Comparison of ENCODE assay signal across 17 mouse cellular contexts in the genomic region with DNA sequence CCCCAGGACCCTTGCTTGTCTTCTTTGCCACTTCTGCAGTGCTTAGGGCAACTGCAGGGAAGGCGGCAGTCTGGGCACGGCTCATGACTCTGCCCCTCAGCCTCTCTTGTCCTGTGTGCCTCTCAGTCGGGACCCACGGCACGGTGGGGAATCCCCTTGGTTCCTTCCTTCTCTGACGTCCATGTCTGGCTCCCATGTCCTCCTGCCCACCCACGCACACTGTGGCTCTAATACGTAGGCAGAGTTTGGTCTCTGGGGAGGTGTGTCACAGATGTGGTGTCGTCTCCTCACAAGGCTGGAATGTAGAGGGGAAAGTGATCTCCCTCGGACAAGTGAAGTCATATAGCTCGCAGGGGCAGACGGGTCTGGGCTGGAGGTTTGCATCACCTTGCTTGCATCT. TPM values are rescaled to one million over a fixed set of nuclear protein-coding genes. Genes with fewer than 3 reads are reported as not detected.
A peak's percentile ranks its signal among the peaks of the same experiment; 100 is the strongest.
DNase-seq lines count a peak whose midpoint lies in the region; ATAC-seq and TF ChIP-seq lines count a peak whose summit lies in the region.
"Had no signal": no experiment of that assay in that cellular context is flagged by ENCODE, and none has a peak within 500 bp of the region (broad histone marks: within the 10 kb centered on the region; RNA-seq: fewer than 3 reads in every experiment).

No protein-coding gene starts in this region.

- 0 out of 2 replicates have a peak, but pooled peaks have one; percentile 23 for ATAC-seq in kidney, embryonic 16.5 days (ENCODE audit: low FRiP score, low TSS enrichment)
- peak; percentile 51 for ATAC-seq in common myeloid progenitor, adult 5-6 weeks (replicated peaks; ENCODE audit: low read depth, poor library complexity, severe bottlenecking)
- ATAC-seq: forebrain, postnatal 0 days; intestine, embryonic 15.5 days; midbrain, embryonic 16.5 days had no signal

- TF ChIP-seq POLR2A in myocyte (IDR thresholded peaks at IDR 0.05; ENCODE audit: insufficient read length, low read depth), result peak; percentile 36

- DNase-seq in kidney, postnatal 10 days, result no peak
- DNase-seq in heart, adult 11 months, result no peak
- DNase-seq in thymus, adult 18-20 months, result no peak
- no peak for DNase-seq in gastrocnemius, adult 2 months
- DNase-seq: cerebellum, adult 11-12 months; forebrain, postnatal 0 days; gastrocnemius, postnatal 36 days; kidney, postnatal 14 days; lung, postnatal 14 days had no signal

- intact Hi-C loops in gastrocnemius, adult 2 months (cut with DNase I), result loop anchor here (5.0 kb wide), 2 partner anchors 51 to 66 kb away; no protein-coding TSS in a partner anchor

- no peaks in the 10 kb centered on the region for H3K9me3 ChIP-seq in kidney, embryonic 16.5 days (ENCODE audit: low read length)
- H3K9me3 ChIP-seq: intestine, embryonic 15.5 days; limb, embryonic 12.5 days had no signal

- H3K27ac ChIP-seq in kidney, embryonic 16.5 days (ENCODE audit: low read length), result no peak overlapping the region
- no peak overlapping the region for H3K27ac ChIP-seq in gastrocnemius, adult 2 months
- H3K27ac ChIP-seq: intestine, embryonic 15.5 days; limb, embryonic 12.5 days had no signal

- H3K36me3 ChIP-seq in kidney, embryonic 16.5 days (ENCODE audit: insufficient read depth, low read length), result no peaks in the 10 kb centered on the region
- H3K36me3 ChIP-seq in C2C12 (ENCODE audit: control insufficient read depth, insufficient read depth), result peaks cover 5% of the 10 kb centered on the region
- no peaks in the 10 kb centered on the region for H3K36me3 ChIP-seq in myocyte (ENCODE audit: control insufficient read depth, insufficient read depth)
- H3K36me3 ChIP-seq: intestine, embryonic 15.5 days; limb, embryonic 12.5 days had no signal

- peaks cover 16% of the 10 kb centered on the region for H3K4me1 ChIP-seq in kidney, embryonic 16.5 days (ENCODE audit: insufficient read depth, low read length)
- H3K4me1 ChIP-seq: limb, embryonic 12.5 days had no signal

- H3K79me2 ChIP-seq in C2C12 (ENCODE audit: control insufficient read depth, insufficient read depth), result no peaks in the 10 kb centered on the region
- no peaks in the 10 kb centered on the region for H3K79me2 ChIP-seq in myocyte (ENCODE audit: control insufficient read depth, insufficient read depth)

- no peak overlapping the region for H3K9ac ChIP-seq in kidney, embryonic 16.5 days (replicated peaks; ENCODE audit: low read length)
- H3K9ac ChIP-seq: forebrain, postnatal 0 days; limb, embryonic 12.5 days had no signal

- peak overlapping the region; percentile 21 for H3ac ChIP-seq in C2C12 (ENCODE audit: control insufficient read depth, insufficient read length, low read depth)
- no peak overlapping the region for H3ac ChIP-seq in myocyte (ENCODE audit: control insufficient read depth, insufficient read length)

- no peaks in the 10 kb centered on the region for H3K27me3 ChIP-seq in kidney, embryonic 16.5 days (ENCODE audit: insufficient read depth, low read length)
- H3K27me3 ChIP-seq in C2C12 (ENCODE audit: control insufficient read depth, insufficient read depth, insufficient read length) (no peaks in the 10 kb centered on the region), myocyte (ENCODE audit: control insufficient read depth, insufficient read depth, insufficient read length) (no peaks in the 10 kb centered on the region)
- H3K27me3 ChIP-seq: intestine, embryonic 15.5 days; limb, embryonic 12.5 days had no signal

- no peak overlapping the region for H3K4me3 ChIP-seq in kidney, embryonic 16.5 days (ENCODE audit: low read length)
- no peak overlapping the region for H3K4me3 ChIP-seq in C2C12 (ENCODE audit: insufficient read depth, poor library complexity, severe bottlenecking)
- H3K4me3 ChIP-seq in myocyte, result no peak overlapping the region
- H3K4me3 ChIP-seq in gastrocnemius, adult 2 months, result no peak overlapping the region
- H3K4me3 ChIP-seq: intestine, embryonic 15.5 days; limb, embryonic 12.5 days had no signal

- no peak overlapping the region for H3K4me2 ChIP-seq in kidney, embryonic 16.5 days (replicated peaks; ENCODE audit: low read depth, low read length)
- H3K4me2 ChIP-seq in myocyte (ENCODE audit: low read depth), result peak overlapping the region; percentile 86
- H3K4me2 ChIP-seq: intestine, embryonic 15.5 days; limb, embryonic 12.5 days had no signal

- no peaks in the 10 kb centered on the region for H3K79me3 ChIP-seq in C2C12 (ENCODE audit: low read depth)

- 41% methylated on average over 12 of the region's 12 CpGs for WGBS in kidney, embryonic 16.5 days

- TF ChIP-seq CTCF in C2C12 (IDR thresholded peaks at IDR 0.05; ENCODE audit: control insufficient read depth, insufficient read depth, insufficient read length), result no peak
- no peak for TF ChIP-seq CTCF in gastrocnemius, adult 2 months (IDR thresholded peaks at IDR 0.05)

TF ChIP-seq in C2C12, 6 proteins besides CTCF, POLR2A, EP300 and RAD21:
- TF ChIP-seq MYOD1 (IDR thresholded peaks at IDR 0.05; ENCODE audit: control insufficient read depth, insufficient read length, low read depth), result peak; percentile 66
- TF ChIP-seq FOSL1 (IDR thresholded peaks at IDR 0.05; ENCODE audit: insufficient read depth, low read length, poor library complexity, severe bottlenecking), result peak; percentile 37
- peak; percentile 7 for TF ChIP-seq CEBPB (IDR thresholded peaks at IDR 0.05; ENCODE audit: low read depth)
- no peak for TF ChIP-seq USF1 (IDR thresholded peaks at IDR 0.05; ENCODE audit: low read depth)
- TF ChIP-seq MAX (IDR thresholded peaks at IDR 0.05), result peak; percentile 84

TF ChIP-seq in myocyte, 11 proteins besides CTCF, POLR2A, EP300 and RAD21:
- TF ChIP-seq USF1 (IDR thresholded peaks at IDR 0.05; ENCODE audit: low read depth), result no peak
- TF ChIP-seq CEBPB (IDR thresholded peaks at IDR 0.05; ENCODE audit: insufficient read depth, poor library complexity, severe bottlenecking), result no peak
- no peak for TF ChIP-seq MYOG (IDR thresholded peaks at IDR 0.05; ENCODE audit: control insufficient read depth in 1 of 3, insufficient read depth in 1 of 3, insufficient read length in 2 of 3, low read depth in 2 of 3)
- no peak for TF ChIP-seq MYOD1 (IDR thresholded peaks at IDR 0.05; ENCODE audit: control insufficient read depth in 1 of 3, insufficient read length in 2 of 3, low read depth in 2 of 3)
- no peak for TF ChIP-seq POLR2AphosphoS2 (IDR thresholded peaks at IDR 0.05; ENCODE audit: insufficient read length, low read depth)
- peak; percentile 9 for TF ChIP-seq TCF12 (IDR thresholded peaks at IDR 0.05; ENCODE audit: insufficient read depth, poor library complexity, severe bottlenecking)

RNA-seq across cellular contexts. Expression of gene 1600014C23Rik, which starts 13.1 kb away (rescaled TPM):
- polyA plus RNA-seq in kidney, embryonic 16.5 days (2015; fragmentation: Nextera tagmentation; extraction: Ambion mirVana), result not detected in 2 replicates
- not detected for polyA plus RNA-seq in C2C12 (2012; fragmentation: generic; extraction: Trizol)
- total RNA-seq in common myeloid progenitor, adult 5-6 weeks (2017), result not detected in 2 replicates
- polyA plus RNA-seq in myocyte (2012; fragmentation: generic; extraction: Trizol), result 0.17 TPM
- total RNA-seq in gastrocnemius, adult 2 months (2021), result under 1 TPM in 1 of 2 experiments, not detected in 1; 0.50 TPM
- total RNA-seq: forebrain, postnatal 0 days; gastrocnemius, postnatal 36 days; heart, postnatal 10 days had no signal
- polyA plus RNA-seq: forebrain, postnatal 0 days; limb, embryonic 12.5 days; midbrain, embryonic 16.5 days had no signal
